Mouse (Mus musculus) heart, embryonic 11.5 days (tissue): ENCODE data around the gene Zfp74. TPM values are rescaled to one million over a fixed set of nuclear protein-coding genes. Genes with fewer than 3 reads are reported as not detected.
"Not testable (repeated sequence)": the region's sequence is repeated elsewhere in the genome, so short reads cannot be mapped to it uniquely, and the experiment has no call there.

ENCODE experiments used
- ATAC-seq: fragments of 200-750 bp; cut with Nextera tagmentation; replicated peaks from 2 replicates; pipeline ENCODE4 v1.8.0; 2017; ENCODE audit warnings: moderate library complexity; ENCODE audit not compliant: insufficient number of reproducible peaks, low FRiP score, low TSS enrichment
- H3K27ac ChIP-seq: fragments of 300-500 bp; sonication (generic); 2 replicates; pipeline ENCODE4 v1.5.1; 2014; ENCODE audit warnings: mild to moderate bottlenecking, low read depth, low read length
- H3K27me3 ChIP-seq: fragments of 300-500 bp; sonication (generic); 2 replicates; pipeline ENCODE4 v1.6.1; 2014; ENCODE audit warnings: mild to moderate bottlenecking, low read length, mixed read lengths; ENCODE audit not compliant: control insufficient read depth, insufficient read depth
- H3K36me3 ChIP-seq: fragments of 300-500 bp; sonication (generic); 2 replicates; pipeline ENCODE4 v1.6.1; 2014; ENCODE audit warnings: mild to moderate bottlenecking, low read length, moderate library complexity, mixed read lengths; ENCODE audit not compliant: control insufficient read depth, insufficient read depth
- H3K4me1 ChIP-seq: fragments of 300-500 bp; sonication (generic); 2 replicates; pipeline ENCODE4 v1.6.1; 2014; ENCODE audit warnings: low read length; ENCODE audit not compliant: control insufficient read depth, insufficient read depth
- H3K4me2 ChIP-seq: fragments of 300-500 bp; sonication (generic); 2 replicates; pipeline ENCODE4 v1.6.1; 2014; ENCODE audit warnings: mild to moderate bottlenecking, moderate library complexity
- H3K4me3 ChIP-seq: fragments of 300-500 bp; sonication (generic); 2 replicates; pipeline ENCODE4 v1.5.1; 2014; ENCODE audit warnings: low read depth, low read length
- H3K9ac ChIP-seq: fragments of 300-500 bp; sonication (generic); 2 replicates; pipeline ENCODE4 v1.6.1; 2014; ENCODE audit warnings: mild to moderate bottlenecking, low read depth, low read length, moderate library complexity
- H3K9me3 ChIP-seq: fragments of 300-500 bp; sonication (generic); replicated peaks from 2 replicates; pipeline ENCODE4 v1.6.1; 2016; ENCODE audit warnings: low read length; ENCODE audit not compliant: control insufficient read depth
- WGBS: fragments of 180-500 bp; shearing (Covaris S2); extraction: QIAGEN DNeasy Blood & Tissue Kit; methylation state at CpG from one replicate; pipeline ENCODE4 v1.1.7; 2014; ENCODE audit not compliant: insufficient replicate concordance; 5-methylcytosine and 5-hydroxymethylcytosine counted together
- polyA plus RNA-seq: library from polyadenylated mRNA; unstranded; fragments of >200 nt; fragmentation: Nextera tagmentation; extraction: Ambion mirVana; gene quantifications from 2 replicates; pipeline ENCODE4 v1.2.1, GENCODE M21; 2014

Zfp74 gene
- polyA plus RNA-seq, 1 experiment from 2014 or later, result 10.0 TPM

GRCm38 (mm10) chr7:29965115-29965810 is 11.4 kb upstream of the Zfp74 start:
- not testable (repeated sequence) for H3K27ac ChIP-seq, H3K36me3 ChIP-seq, ATAC-seq, H3K4me2 ChIP-seq, H3K9me3 ChIP-seq, H3K9ac ChIP-seq, H3K4me3 ChIP-seq, H3K4me1 ChIP-seq, H3K27me3 ChIP-seq
- WGBS, result 45% methylated on average over 32 of the region's 39 CpGs

DNA sequence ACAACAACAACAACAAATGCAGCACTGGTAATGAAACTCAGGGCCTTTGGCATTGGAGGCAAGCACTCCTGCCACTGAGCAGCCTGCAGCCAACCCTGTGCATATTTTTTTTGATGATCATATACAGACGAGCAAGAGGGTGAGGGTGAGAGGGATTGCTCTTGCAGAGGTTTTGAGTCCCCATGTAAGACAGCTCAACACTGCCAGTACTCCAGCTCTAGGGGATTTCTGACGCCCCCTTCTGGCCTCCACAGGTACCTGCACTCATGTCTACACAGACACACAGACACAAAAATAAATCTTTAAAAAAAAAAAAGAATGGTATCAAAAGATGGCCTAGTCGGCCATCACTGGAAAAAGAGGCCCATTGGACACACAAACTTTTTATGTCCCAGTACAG is 5.1 kb upstream of the Zfp74 start:
- Histone ChIP-seq H3K9ac (no peak overlapping the region), H3K4me1 (0 out of 2 replicates have a peak, but pooled peaks cover 2% of the 10 kb centered on the region), H3K4me2 (no peak overlapping the region), H3K9me3 (no peaks in the 10 kb centered on the region; the same call in 1 of the 2 replicates), H3K4me3 (no peak overlapping the region), H3K36me3 (no peaks in the 10 kb centered on the region), H3K27me3 (no peaks in the 10 kb centered on the region), H3K27ac (no peak overlapping the region)
- WGBS, result 60% methylated on average over 3 of the region's 3 CpGs
- no peak for ATAC-seq

- WGBS, result 75% methylated on average over 11 of the region's 11 CpGs
- no peaks in the 10 kb centered on the region for H3K36me3 ChIP-seq
- H3K4me1 ChIP-seq, result 0 out of 2 replicates have a peak, but pooled peaks cover 2% of the 10 kb centered on the region
- ATAC-seq, result no peak
- no peak overlapping the region for H3K27ac ChIP-seq
- H3K9ac ChIP-seq, result no peak overlapping the region
- no peak overlapping the region for H3K4me2 ChIP-seq
- no peaks in the 10 kb centered on the region for H3K27me3 ChIP-seq
- H3K4me3 ChIP-seq, result no peak overlapping the region
- H3K9me3 ChIP-seq, result no peaks in the 10 kb centered on the region; the same call in 1 of the 2 replicates
Measured at GRCm38 (mm10) chr7:29958125-29958724, 4.3 kb upstream of the Zfp74 start.

- H3K9ac ChIP-seq, result no peak overlapping the region
- no peak overlapping the region for H3K27ac ChIP-seq
- H3K36me3 ChIP-seq, result no peaks in the 10 kb centered on the region
- 0 out of 2 replicates have a peak, but pooled peaks cover 2% of the 10 kb centered on the region for H3K4me1 ChIP-seq
- no peak for ATAC-seq
- H3K4me3 ChIP-seq, result peak overlapping the region; percentile 23; the same call in 1 of the 2 replicates
- H3K27me3 ChIP-seq, result no peaks in the 10 kb centered on the region
- H3K4me2 ChIP-seq, result peak overlapping the region; percentile 33
- WGBS, result 35% methylated on average over 10 of the region's 10 CpGs
- no peaks in the 10 kb centered on the region for H3K9me3 ChIP-seq
Measured at GRCm38 (mm10) chr7:29956257-29956656, 2.4 kb upstream of the Zfp74 start.

- Histone ChIP-seq H3K4me1 (0 out of 2 replicates have a peak, but pooled peaks cover 2% of the 10 kb centered on the region), H3K36me3 (no peaks in the 10 kb centered on the region; the same call in 1 of the 2 replicates), H3K9ac (no peak overlapping the region; the same call in 1 of the 2 replicates), H3K4me2 (peak overlapping the region; percentile 75), H3K9me3 (no peaks in the 10 kb centered on the region), H3K27ac (no peak overlapping the region), H3K27me3 (no peaks in the 10 kb centered on the region), H3K4me3 (peak overlapping the region; percentile 66)
- WGBS, result 23% methylated on average over 4 of the region's 4 CpGs
- ATAC-seq, result no peak
Measured at GRCm38 (mm10) chr7:29954731-29955130, 842 bp upstream of the Zfp74 start.

GRCm38 (mm10) chr7:29953086-29953485 is 803 bp downstream of the Zfp74 start:
- Histone ChIP-seq H3K36me3 (no peaks in the 10 kb centered on the region; the same call in 1 of the 2 replicates), H3K9me3 (no peaks in the 10 kb centered on the region), H3K27me3 (no peaks in the 10 kb centered on the region), H3K27ac (peak overlapping the region; percentile 93), H3K9ac (peak overlapping the region; percentile 89), H3K4me2 (peak overlapping the region; percentile 75), H3K4me3 (peak overlapping the region; percentile 66), H3K4me1 (0 out of 2 replicates have a peak, but pooled peaks cover 2% of the 10 kb centered on the region)
- no peak for ATAC-seq
- WGBS, result 50% methylated on average over 10 of the region's 10 CpGs

GRCm38 (mm10) chr7:29944201-29944600 is 9.7 kb downstream of the Zfp74 start:
- no peak for ATAC-seq
- no peak overlapping the region for H3K27ac ChIP-seq
- H3K9me3 ChIP-seq, result no peaks in the 10 kb centered on the region
- H3K27me3 ChIP-seq, result no peaks in the 10 kb centered on the region
- H3K9ac ChIP-seq, result no peak overlapping the region
- 76% methylated on average over 2 of the region's 2 CpGs for WGBS
- no peak overlapping the region for H3K4me2 ChIP-seq
- no peak overlapping the region for H3K4me3 ChIP-seq
- H3K36me3 ChIP-seq, result 0 out of 2 replicates have a peak, but pooled peaks cover 3% of the 10 kb centered on the region
- no peaks in the 10 kb centered on the region for H3K4me1 ChIP-seq

DNA sequence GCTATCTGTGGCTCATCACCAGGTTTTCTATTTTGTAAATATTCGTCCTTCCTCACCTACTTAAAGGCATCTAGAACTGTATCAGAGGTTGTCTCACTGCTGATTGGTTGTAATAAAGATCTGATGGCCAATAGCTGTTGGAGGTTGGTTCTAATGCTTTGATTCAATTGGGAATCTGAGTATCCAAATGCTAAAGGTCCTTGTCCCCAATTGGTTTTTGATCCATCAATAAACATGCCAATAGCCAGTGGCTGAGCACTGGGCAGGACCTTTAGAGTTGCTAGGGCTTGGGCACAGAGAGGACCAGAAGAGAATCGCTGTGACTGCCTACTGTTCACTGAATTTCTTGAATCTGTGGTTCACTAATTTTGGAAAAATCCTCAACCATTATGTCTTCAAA is 10.2 kb downstream of the Zfp74 start:
- Histone ChIP-seq H3K27me3 (no peaks in the 10 kb centered on the region), H3K4me3 (no peak overlapping the region), H3K4me1 (no peaks in the 10 kb centered on the region), H3K4me2 (no peak overlapping the region), H3K36me3 (0 out of 2 replicates have a peak, but pooled peaks cover 3% of the 10 kb centered on the region), H3K9ac (no peak overlapping the region), H3K27ac (no peak overlapping the region), H3K9me3 (no peaks in the 10 kb centered on the region)
- WGBS, result 71% methylated on average over 2 of the region's 2 CpGs
- no peak for ATAC-seq
